Mouse (Mus musculus) ES-E14 (cell line): ENCODE results near the gene Mras.

Experiments used
- CHD2 ChIP-seq: IDR thresholded peaks from 2 replicates; pipeline ENCODE4 v1.6.1; 2014; ENCODE audit warnings: mild to moderate bottlenecking, low read depth, low read length, inconsistent platforms
- MAFK ChIP-seq: IDR thresholded peaks from 2 replicates; pipeline ENCODE4 v1.6.1; 2014; ENCODE audit warnings: mild to moderate bottlenecking, low read depth, low read length, inconsistent platforms; ENCODE audit not compliant: insufficient read depth
- ZC3H11A ChIP-seq: IDR thresholded peaks from 2 replicates; pipeline ENCODE4 v1.6.1; 2012; ENCODE audit warnings: low read depth, mild to moderate bottlenecking, inconsistent platforms, low read length, borderline replicate concordance
- ZNF384 ChIP-seq: IDR thresholded peaks from 2 replicates; pipeline ENCODE4 v1.6.1; 2012; ENCODE audit warnings: low read depth, low read length, inconsistent platforms

DNA sequence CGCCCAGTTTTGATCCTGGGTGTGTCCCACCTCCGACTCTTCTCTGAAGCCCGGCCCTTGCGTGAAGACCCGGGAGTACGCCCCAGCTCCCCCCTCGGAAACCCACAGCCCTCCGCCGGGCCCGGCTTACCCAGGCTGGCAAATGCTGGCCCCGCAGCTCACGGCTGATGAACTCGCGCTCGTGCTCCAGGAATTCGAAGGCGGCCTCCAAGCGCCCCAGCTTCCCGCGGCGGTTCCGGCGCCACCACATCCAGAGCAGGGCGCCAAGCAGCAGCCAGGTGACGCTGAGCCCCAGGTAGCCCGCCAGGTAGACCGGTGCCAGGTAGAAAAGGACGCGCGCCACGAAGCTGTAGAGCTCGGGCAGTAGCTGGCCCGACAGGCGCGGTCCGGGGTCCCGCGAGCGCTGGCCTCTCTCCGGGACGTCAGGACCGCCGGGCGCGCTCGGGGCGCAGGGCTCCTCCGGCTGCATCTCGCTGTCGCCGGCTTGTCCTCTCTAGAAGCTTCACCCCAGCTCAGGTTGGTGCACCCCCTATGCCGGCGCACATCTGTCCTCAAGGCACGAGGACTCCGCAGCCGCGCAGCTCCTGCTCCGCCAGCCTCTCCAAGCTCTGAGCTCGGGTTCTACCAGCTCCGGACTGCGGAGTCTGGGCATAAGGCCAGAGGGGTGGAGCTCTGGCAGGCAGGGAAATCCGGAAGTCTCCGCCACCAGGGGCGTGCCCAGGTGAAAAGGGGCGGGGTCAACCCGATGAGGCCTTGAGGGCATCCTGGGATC is 79.1 kb downstream of the Mras start, which contains the start of gene Esyt3:
- TF ChIP-seq ZC3H11A (no peak), CHD2 (0 out of 2 replicates have a peak, but pooled peaks have one; percentile 51), ZNF384 (no peak), MAFK (no peak)
